Mouse (Mus musculus) intestine, postnatal 0 days (tissue): ENCODE results near the gene Pla2g6. TPM values are rescaled to one million over a fixed set of nuclear protein-coding genes. Genes with fewer than 3 reads are reported as not detected.

Experiments
- ATAC-seq: fragments of 200-750 bp; cut with Nextera tagmentation; 2 replicates; pipeline ENCODE4 v1.8.0; 2017; ENCODE audit warnings: mild to moderate bottlenecking, moderate TSS enrichment, moderate library complexity
- H3K27ac ChIP-seq: fragments of 300-500 bp; sonication (generic); 2 replicates; pipeline ENCODE4 v1.5.1; 2014; ENCODE audit warnings: mild to moderate bottlenecking, low read depth, low read length, moderate library complexity
- H3K27me3 ChIP-seq: fragments of 300-500 bp; sonication (generic); replicated peaks from 2 replicates; pipeline ENCODE4 v1.6.1; 2014; ENCODE audit warnings: low read length, mixed read lengths; ENCODE audit not compliant: control insufficient read depth, insufficient read depth
- H3K36me3 ChIP-seq: fragments of 300-500 bp; sonication (generic); 2 replicates; pipeline ENCODE4 v1.6.1; 2014; ENCODE audit warnings: mild to moderate bottlenecking, moderate library complexity; ENCODE audit not compliant: control insufficient read depth, insufficient read depth
- H3K4me1 ChIP-seq: fragments of 300-500 bp; sonication (generic); replicated peaks from 2 replicates; pipeline ENCODE4 v1.6.1; 2014; ENCODE audit warnings: antibody characterized with exemption, low read length, mixed read lengths; ENCODE audit not compliant: control insufficient read depth, insufficient read depth
- H3K4me2 ChIP-seq: fragments of 300-500 bp; sonication (generic); replicated peaks from 2 replicates; pipeline ENCODE4 v1.6.1; 2014; ENCODE audit warnings: low read depth, mild to moderate bottlenecking, moderate library complexity
- H3K4me3 ChIP-seq: fragments of 300-500 bp; sonication (generic); 2 replicates; pipeline ENCODE4 v1.5.1; 2014; ENCODE audit warnings: low read depth, low read length
- H3K9ac ChIP-seq: fragments of 300-500 bp; sonication (generic); 2 replicates; pipeline ENCODE4 v1.6.1; 2014; ENCODE audit warnings: mild to moderate bottlenecking, low read depth, low read length
- H3K9me3 ChIP-seq: fragments of 300-500 bp; sonication (generic); 2 replicates; pipeline ENCODE4 v1.6.1; 2016; ENCODE audit warnings: mixed run types; ENCODE audit not compliant: control insufficient read depth
- CTCF ChIP-seq: sonication (generic); IDR thresholded peaks from 2 replicates; pipeline ENCODE4 v1.5.1; 2016; ENCODE audit warnings: low read depth, mild to moderate bottlenecking, control low read depth, antibody characterized with exemption, moderate library complexity
- whole genome bisulfite sequencing: fragments of 180-500 bp; shearing (Covaris S2); extraction: QIAGEN DNeasy Blood & Tissue Kit; methylation state at CpG from one replicate; pipeline ENCODE4 v1.1.7; 2014; 5-methylcytosine and 5-hydroxymethylcytosine counted together
- polyA plus RNA-seq: library from polyadenylated mRNA; unstranded; fragments of >200 nt; fragmentation: Nextera tagmentation; extraction: Ambion mirVana; gene quantifications from 2 replicates; pipeline ENCODE4 v1.2.1, GENCODE M21; 2015

The Pla2g6 gene
- polyA plus RNA-seq, 1 experiment from 2014 or later, result 17.4 TPM

GRCm38 (mm10) chr15:79281389-79281788, 46.8 kb downstream of the Pla2g6 start:
- ATAC-seq, result peak; percentile 40
- Histone ChIP-seq H3K4me1 (peaks cover 9% of the 10 kb centered on the region; the same call in 1 of the 2 replicates), H3K36me3 (peaks cover 7% of the 10 kb centered on the region; the same call in 1 of the 2 replicates), H3K27ac (peak overlapping the region; percentile 86; the same call in 1 of the 2 replicates), H3K4me3 (no peak overlapping the region), H3K4me2 (no peak overlapping the region), H3K27me3 (no peaks in the 10 kb centered on the region), H3K9me3 (no peaks in the 10 kb centered on the region), H3K9ac (no peak overlapping the region)
- no peak for TF ChIP-seq CTCF
- 25% methylated on average over 1 of the region's 1 CpGs for WGBS

- Histone ChIP-seq H3K4me1 (peaks cover 9% of the 10 kb centered on the region; the same call in 1 of the 2 replicates), H3K9ac (no peak overlapping the region), H3K4me3 (no peak overlapping the region), H3K27me3 (no peaks in the 10 kb centered on the region), H3K9me3 (no peaks in the 10 kb centered on the region), H3K36me3 (peaks cover 4% of the 10 kb centered on the region; the same call in 1 of the 2 replicates), H3K4me2 (no peak overlapping the region), H3K27ac (peak overlapping the region; percentile 86; the same call in 1 of the 2 replicates)
- WGBS, result 47% methylated on average over 5 of the region's 5 CpGs
- TF ChIP-seq CTCF, result peak; percentile 59
- no peak for ATAC-seq
Observed at GRCm38 (mm10) chr15:79280850-79281249, 47.3 kb downstream of the Pla2g6 start.

- H3K4me2 ChIP-seq, result no peak overlapping the region
- 29% methylated on average over 6 of the region's 6 CpGs for WGBS
- H3K27me3 ChIP-seq, result no peaks in the 10 kb centered on the region
- no peaks in the 10 kb centered on the region for H3K9me3 ChIP-seq
- peak; percentile 74 for TF ChIP-seq CTCF
- H3K9ac ChIP-seq, result no peak overlapping the region
- 0 out of 2 replicates have a peak, but pooled peaks cover 6% of the 10 kb centered on the region for H3K4me1 ChIP-seq
- H3K4me3 ChIP-seq, result no peak overlapping the region
- peaks cover 4% of the 10 kb centered on the region; the same call in 1 of the 2 replicates for H3K36me3 ChIP-seq
- ATAC-seq, result no peak
- no peak overlapping the region for H3K27ac ChIP-seq
Observed at GRCm38 (mm10) chr15:79280209-79280608, 48.0 kb downstream of the Pla2g6 start.

GRCm38 (mm10) chr15:79277728-79278127, 50.5 kb downstream of the Pla2g6 start:
- Histone ChIP-seq H3K9me3 (no peaks in the 10 kb centered on the region), H3K4me2 (no peak overlapping the region)

DNA sequence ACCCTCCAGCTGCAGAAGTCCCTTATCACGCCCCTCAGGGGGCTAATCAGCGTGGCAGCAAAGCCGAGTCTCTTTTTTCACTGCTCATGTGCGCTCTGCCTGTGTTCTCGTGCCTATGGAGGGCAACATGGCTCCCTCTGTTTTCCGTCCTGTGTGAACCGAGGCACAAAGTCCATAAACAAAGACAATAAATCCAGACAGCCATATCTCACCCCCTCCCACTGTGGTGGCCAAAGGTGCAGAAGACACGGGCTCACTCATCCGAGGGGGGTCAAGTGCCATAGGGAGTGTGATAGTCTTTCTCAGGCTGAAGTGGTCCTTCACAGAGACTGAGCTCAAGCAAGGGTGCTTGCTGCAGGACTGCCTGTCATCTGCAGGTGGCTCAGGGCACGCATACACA, 55.2 kb downstream of the Pla2g6 start:
- no peaks in the 10 kb centered on the region for H3K9me3 ChIP-seq
- ATAC-seq, result peak; percentile 57
- no peak overlapping the region for H3K4me3 ChIP-seq
- H3K4me2 ChIP-seq, result no peak overlapping the region
- H3K36me3 ChIP-seq, result peaks cover 12% of the 10 kb centered on the region
- TF ChIP-seq CTCF, result 0 out of 2 replicates have a peak, but pooled peaks have one; percentile 5
- no peak overlapping the region for H3K27ac ChIP-seq
- no peak overlapping the region for H3K9ac ChIP-seq
- no peaks in the 10 kb centered on the region for H3K27me3 ChIP-seq
- 29% methylated on average over 10 of the region's 10 CpGs for WGBS
- H3K4me1 ChIP-seq, result 0 out of 2 replicates have a peak, but pooled peaks cover 3% of the 10 kb centered on the region

More at GRCm38 (mm10) chr15:79277728-79278127, 50.5 kb downstream of the Pla2g6 start:
- peaks cover 4% of the 10 kb centered on the region; the same call in 1 of the 2 replicates for H3K36me3 ChIP-seq
- H3K27ac ChIP-seq, result no peak overlapping the region
- no peak overlapping the region for H3K4me3 ChIP-seq
- H3K27me3 ChIP-seq, result no peaks in the 10 kb centered on the region
- no peak for TF ChIP-seq CTCF
- H3K4me1 ChIP-seq, result 0 out of 2 replicates have a peak, but pooled peaks cover 3% of the 10 kb centered on the region
- H3K9ac ChIP-seq, result no peak overlapping the region
- no peak for ATAC-seq
- 72% methylated on average over 10 of the region's 10 CpGs for WGBS

DNA sequence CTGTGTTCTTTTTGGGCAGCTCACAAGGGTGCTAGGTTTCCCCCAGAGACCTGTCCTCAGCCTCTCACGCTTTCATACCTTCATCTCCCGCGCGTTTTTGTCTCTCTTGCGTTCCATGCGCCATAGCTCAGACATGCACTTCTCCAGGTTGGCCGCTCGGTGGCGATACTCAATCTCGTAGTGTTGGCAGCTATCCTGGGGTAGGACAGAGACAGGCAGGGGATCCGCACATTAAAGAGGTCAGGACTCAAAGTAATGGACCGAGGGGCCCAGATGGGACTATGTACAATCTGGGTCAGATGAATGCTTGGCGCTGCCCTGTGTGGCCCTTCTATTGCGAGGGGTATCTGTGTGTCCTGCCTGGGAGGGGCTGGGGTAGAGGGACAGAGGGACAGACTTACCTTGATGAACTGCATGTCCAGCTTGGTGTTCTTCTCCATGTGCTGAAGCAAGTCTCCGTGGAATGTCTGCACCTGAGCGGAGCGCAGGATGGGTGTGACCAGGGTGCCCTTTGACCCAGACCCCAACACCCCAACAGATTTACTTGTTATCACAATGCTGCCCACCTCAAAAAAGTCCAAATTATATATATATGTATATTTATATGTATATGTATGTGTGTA, 57.0 kb downstream of the Pla2g6 start:
- 0 out of 2 replicates have a peak, but pooled peaks have one; percentile 19 for ATAC-seq
- H3K4me3 ChIP-seq, result no peak overlapping the region; the same call in 1 of the 2 replicates
- H3K9ac ChIP-seq, result no peak overlapping the region
- peak; percentile 79 for TF ChIP-seq CTCF
- 0 out of 2 replicates have a peak, but pooled peaks cover 3% of the 10 kb centered on the region for H3K4me1 ChIP-seq
- H3K27ac ChIP-seq, result no peak overlapping the region
- no peaks in the 10 kb centered on the region for H3K27me3 ChIP-seq
- H3K4me2 ChIP-seq, result peak overlapping the region; percentile 58
- H3K9me3 ChIP-seq, result no peaks in the 10 kb centered on the region
- peaks cover 20% of the 10 kb centered on the region for H3K36me3 ChIP-seq
- WGBS, result 12% methylated on average over 17 of the region's 17 CpGs
